Mouse (Mus musculus) hindbrain, embryonic 10.5 days (tissue): ENCODE measurements at regions not wholly inside any gene's neighbourhood (a gene's known extent, or its start where the extent isn't known, plus 50 kb on each side); places are given as distances from the start of the nearest gene placed in this dataset.

Experiments used
- DNase-seq: peaks from one replicate; pipeline ENCODE4 v3.0.0-alpha.2; 2017; ENCODE audit warnings: low spot score
- H3K27ac ChIP-seq: fragments of 300-500 bp; sonication (generic); 2 replicates; pipeline ENCODE4 v1.5.1; 2016; ENCODE audit warnings: mild to moderate bottlenecking, moderate library complexity
- H3K27me3 ChIP-seq: fragments of 300-500 bp; sonication (generic); 2 replicates; pipeline ENCODE4 v1.6.1; 2016; ENCODE audit warnings: mild to moderate bottlenecking; ENCODE audit not compliant: poor library complexity, insufficient read depth, severe bottlenecking
- H3K36me3 ChIP-seq: fragments of 300-500 bp; sonication (generic); 2 replicates; pipeline ENCODE4 v1.6.1; 2016; ENCODE audit warnings: mild to moderate bottlenecking, moderate library complexity
- H3K4me1 ChIP-seq: fragments of 300-500 bp; sonication (generic); replicated peaks from 2 replicates; pipeline ENCODE4 v1.6.1; 2016; ENCODE audit warnings: mild to moderate bottlenecking
- H3K4me3 ChIP-seq: fragments of 300-500 bp; sonication (generic); 2 replicates; pipeline ENCODE4 v1.5.1; 2016; ENCODE audit warnings: mild to moderate bottlenecking, moderate library complexity
- H3K9me3 ChIP-seq: fragments of 300-500 bp; sonication (generic); 2 replicates; pipeline ENCODE4 v1.6.1; 2016; ENCODE audit warnings: mild to moderate bottlenecking, moderate library complexity
- WGBS: fragments of 180-500 bp; shearing (Covaris S2); methylation state at CpG from one replicate; pipeline ENCODE4 v1.1.7; 2016; 5-methylcytosine and 5-hydroxymethylcytosine counted together

DNA sequence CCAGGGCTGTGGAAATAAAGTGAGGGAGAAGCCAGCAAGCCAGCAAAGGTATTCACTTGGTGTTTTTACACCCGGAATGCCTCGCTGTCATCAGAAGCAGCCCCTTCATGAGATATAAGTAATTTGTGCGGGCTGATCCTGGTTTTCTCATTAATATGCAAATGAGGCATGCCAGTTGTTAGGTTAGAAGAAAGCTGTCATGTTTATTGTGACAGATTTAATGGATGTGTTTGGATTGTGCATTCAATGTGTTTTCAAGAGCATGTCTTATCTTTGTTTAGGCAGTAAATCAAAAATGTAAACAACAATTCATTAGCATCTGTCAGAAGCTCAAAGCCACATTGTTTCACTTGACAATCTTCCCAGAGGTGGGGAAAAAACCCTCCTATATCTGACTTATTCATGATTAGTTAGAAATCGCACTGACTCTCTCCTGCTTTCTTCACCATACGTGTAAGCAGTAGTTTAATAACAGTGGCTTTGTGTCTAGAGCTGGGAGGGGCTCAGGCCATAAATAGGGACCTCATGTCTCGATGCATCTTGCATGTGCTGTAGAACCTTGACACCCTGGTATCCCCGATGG lies 65.8 kb upstream of the Ctbp2 start:
- no peak overlapping the region for H3K27ac ChIP-seq

DNA sequence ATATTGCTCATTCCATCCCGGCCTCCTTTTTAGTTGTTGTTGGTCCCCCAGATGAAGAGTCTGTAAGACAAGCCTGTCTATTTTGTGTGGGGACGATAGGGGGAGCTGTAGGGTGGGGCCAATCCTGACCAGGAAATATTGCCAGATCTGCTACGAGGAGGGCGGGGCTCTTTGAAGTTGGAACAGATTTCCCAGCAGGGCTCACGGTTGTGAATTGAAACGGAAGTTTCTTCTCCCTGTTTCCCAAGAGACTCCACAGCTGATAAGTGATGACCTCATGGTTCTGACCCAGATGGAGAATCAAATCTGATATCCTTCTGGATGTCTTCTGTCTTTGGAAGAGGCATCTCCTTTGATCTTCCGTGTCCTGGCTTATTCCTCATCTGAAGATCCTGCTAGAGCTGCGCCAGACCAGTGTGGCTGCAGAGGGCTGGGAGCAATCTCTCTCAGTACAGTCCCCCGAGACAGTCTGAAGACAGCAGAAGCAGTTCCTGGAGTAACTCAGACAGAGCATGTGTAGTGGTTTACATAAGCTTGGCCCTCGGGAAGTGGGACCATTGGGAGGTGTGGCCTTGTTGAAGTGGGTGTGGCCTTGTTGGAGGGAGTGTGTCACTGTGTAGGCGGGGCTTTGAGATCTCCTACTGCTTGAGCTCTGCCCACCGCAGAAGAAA lies 61.9 kb upstream of the Ctbp2 start:
- no peaks in the 10 kb centered on the region for H3K36me3 ChIP-seq
- peak overlapping the region; percentile 37 for H3K4me3 ChIP-seq
- peak overlapping the region; percentile 42; the same call in 1 of the 2 replicates for H3K27ac ChIP-seq
- H3K9me3 ChIP-seq, result no peaks in the 10 kb centered on the region
- DNase-seq, result peak; percentile 61
- H3K27me3 ChIP-seq, result no peaks in the 10 kb centered on the region
- peaks cover 16% of the 10 kb centered on the region; the same call in 1 of the 2 replicates for H3K4me1 ChIP-seq
- WGBS, result 15% methylated on average over 12 of the region's 12 CpGs

More for the DNA sequence above, 65.8 kb upstream of the Ctbp2 start:
- H3K4me3 ChIP-seq, result no peak overlapping the region
- no peak for DNase-seq
- no peaks in the 10 kb centered on the region for H3K9me3 ChIP-seq
- H3K4me1 ChIP-seq, result peaks cover 14% of the 10 kb centered on the region; the same call in 1 of the 2 replicates
- 73% methylated on average over 7 of the region's 7 CpGs for WGBS
- H3K27me3 ChIP-seq, result no peaks in the 10 kb centered on the region
- H3K36me3 ChIP-seq, result no peaks in the 10 kb centered on the region

DNA sequence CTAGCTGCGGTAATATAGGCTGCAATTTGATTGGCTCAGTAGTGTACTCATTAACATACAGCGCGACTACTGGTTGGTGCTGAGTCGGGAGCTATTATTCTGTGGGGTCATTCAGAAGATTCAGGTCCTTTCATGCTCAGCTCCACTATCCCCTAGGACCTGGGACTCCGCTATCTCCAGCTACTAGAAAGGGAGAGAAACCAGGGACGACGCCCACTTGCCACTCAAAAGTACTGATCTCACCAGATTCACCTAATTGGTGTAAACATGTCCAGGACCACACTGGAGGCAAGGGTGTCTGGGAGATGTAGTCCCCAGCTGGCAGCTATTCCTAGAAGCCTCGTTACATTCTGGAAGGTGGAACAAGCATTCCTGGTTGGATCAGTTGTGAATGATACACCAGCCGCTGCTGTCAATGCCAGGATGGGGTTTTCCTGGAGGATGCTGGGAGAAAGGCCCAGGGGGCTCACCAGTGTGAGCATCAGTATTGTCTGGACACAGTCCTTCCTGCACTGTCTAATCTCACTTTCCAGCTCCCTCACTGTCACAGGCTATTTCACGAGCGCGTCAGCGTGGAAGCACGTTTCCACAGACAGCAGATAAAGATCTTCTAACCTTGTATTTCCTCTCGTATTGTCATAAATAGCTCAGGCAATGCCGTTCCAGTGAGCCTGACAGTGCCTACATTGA lies 60.9 kb upstream of the Ctbp2 start:
- H3K27me3 ChIP-seq, result no peaks in the 10 kb centered on the region
- peaks cover 16% of the 10 kb centered on the region; the same call in 1 of the 2 replicates for H3K4me1 ChIP-seq
- H3K36me3 ChIP-seq, result no peaks in the 10 kb centered on the region
- peak overlapping the region; percentile 38 for H3K4me3 ChIP-seq
- H3K9me3 ChIP-seq, result no peaks in the 10 kb centered on the region
- H3K27ac ChIP-seq, result no peak overlapping the region
- DNase-seq, result peak; percentile 22
- WGBS, result 59% methylated on average over 16 of the region's 16 CpGs

GRCm38 (mm10) chr7:133181388-133181787 lies 57.2 kb upstream of the Ctbp2 start:
- WGBS, result 43% methylated on average over 2 of the region's 2 CpGs
- Histone ChIP-seq H3K4me1 (peaks cover 14% of the 10 kb centered on the region; the same call in 1 of the 2 replicates), H3K9me3 (no peaks in the 10 kb centered on the region), H3K4me3 (no peak overlapping the region), H3K27ac (no peak overlapping the region), H3K27me3 (no peaks in the 10 kb centered on the region), H3K36me3 (no peaks in the 10 kb centered on the region)
- DNase-seq, result no peak

GRCm38 (mm10) chr7:133177179-133177575 lies 53.0 kb upstream of the Ctbp2 start:
- Histone ChIP-seq H3K4me3 (no peak overlapping the region), H3K36me3 (no peaks in the 10 kb centered on the region), H3K27me3 (no peaks in the 10 kb centered on the region), H3K4me1 (no peaks in the 10 kb centered on the region), H3K27ac (no peak overlapping the region), H3K9me3 (no peaks in the 10 kb centered on the region)
- no peak for DNase-seq
- WGBS, result 86% methylated on average over 4 of the region's 4 CpGs

DNA sequence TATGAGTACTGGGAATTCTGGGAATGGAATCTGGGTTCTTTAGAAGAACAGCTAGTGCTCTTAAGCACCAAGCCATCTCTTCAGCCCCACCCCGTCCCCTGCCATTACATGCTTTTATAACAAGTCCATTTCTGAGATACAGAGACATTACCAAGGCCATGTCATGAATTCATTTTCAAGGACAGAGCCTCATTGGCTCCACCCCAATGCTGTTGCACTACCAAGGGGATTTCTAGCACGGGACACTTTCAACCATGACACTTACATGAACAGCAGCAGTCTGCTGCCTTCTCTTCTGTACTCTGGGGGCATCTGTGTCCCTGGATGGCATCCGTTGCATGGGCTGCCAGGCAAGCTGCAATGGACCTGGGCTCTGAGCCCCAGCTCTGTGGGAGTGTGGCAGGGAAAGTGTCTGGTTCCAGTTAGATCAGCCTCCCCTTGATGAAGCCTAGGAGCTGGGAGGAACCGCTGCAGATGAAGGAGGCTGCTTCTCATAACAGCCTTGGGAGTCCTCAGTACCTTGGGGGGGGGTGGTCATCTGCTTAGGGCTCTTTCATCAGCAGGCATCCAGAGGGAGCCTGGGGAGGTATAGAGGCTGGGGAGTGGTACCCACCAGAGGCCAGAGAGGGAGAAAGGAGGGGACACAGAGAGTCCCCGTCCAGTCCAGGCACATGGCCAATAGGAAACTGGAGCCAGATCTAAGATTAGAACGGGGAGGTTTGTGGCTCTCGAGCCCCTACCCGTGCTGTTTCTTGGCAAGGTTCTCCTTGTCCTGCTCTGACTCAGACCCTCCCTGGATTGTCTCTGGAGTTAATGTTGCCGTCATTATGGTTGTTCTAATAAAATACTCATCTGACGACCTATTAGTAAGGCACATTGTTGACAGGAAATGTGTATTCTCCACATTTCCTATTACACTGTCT lies 52.4 kb upstream of the Ctbp2 start:
- no peak overlapping the region for H3K4me3 ChIP-seq
- no peak for DNase-seq
- 82% methylated on average over 10 of the region's 10 CpGs for WGBS
- no peaks in the 10 kb centered on the region for H3K4me1 ChIP-seq
- H3K27ac ChIP-seq, result no peak overlapping the region
- H3K36me3 ChIP-seq, result no peaks in the 10 kb centered on the region
- H3K9me3 ChIP-seq, result no peaks in the 10 kb centered on the region
- H3K27me3 ChIP-seq, result no peaks in the 10 kb centered on the region
